Mouse (Mus musculus) lung, embryonic 16.5 days (tissue): ENCODE results near the gene Vps26c. TPM values are rescaled to one million over a fixed set of nuclear protein-coding genes. Genes with fewer than 3 reads are reported as not detected.

Source experiments
- ATAC-seq: fragments of 200-750 bp; cut with Nextera tagmentation; 2 replicates; pipeline ENCODE4 v1.8.0; 2017; ENCODE audit warnings: low read depth, mild to moderate bottlenecking, moderate library complexity
- H3K27ac ChIP-seq: fragments of 300-500 bp; sonication (generic); 2 replicates; pipeline ENCODE4 v1.5.1; 2014; ENCODE audit warnings: mild to moderate bottlenecking, control low read depth, low read length
- H3K27me3 ChIP-seq: fragments of 300-500 bp; sonication (generic); 2 replicates; pipeline ENCODE4 v1.6.1; 2014; ENCODE audit warnings: low read depth, low read length, mixed read lengths; ENCODE audit not compliant: control insufficient read depth, insufficient read depth
- H3K36me3 ChIP-seq: fragments of 300-500 bp; sonication (generic); 2 replicates; pipeline ENCODE4 v1.6.1; 2014; ENCODE audit warnings: low read length; ENCODE audit not compliant: control insufficient read depth, insufficient read depth
- H3K4me1 ChIP-seq: fragments of 300-500 bp; sonication (generic); replicated peaks from 2 replicates; pipeline ENCODE4 v1.6.1; 2014; ENCODE audit warnings: low read length, mixed read lengths; ENCODE audit not compliant: control insufficient read depth, insufficient read depth
- H3K4me2 ChIP-seq: fragments of 300-500 bp; sonication (generic); 2 replicates; pipeline ENCODE4 v1.6.1; 2014; ENCODE audit warnings: low read depth, low read length, control low read depth
- H3K4me3 ChIP-seq: fragments of 300-500 bp; sonication (generic); 2 replicates; pipeline ENCODE4 v1.5.1; 2014; ENCODE audit warnings: mild to moderate bottlenecking, low read length, control low read depth
- H3K9ac ChIP-seq: fragments of 300-500 bp; sonication (generic); 2 replicates; pipeline ENCODE4 v1.6.1; 2014; ENCODE audit warnings: low read length, control low read depth
- H3K9me3 ChIP-seq: fragments of 300-500 bp; sonication (generic); 2 replicates; pipeline ENCODE4 v1.6.1; 2016; ENCODE audit warnings: low read length; ENCODE audit not compliant: control insufficient read depth
- WGBS: fragments of 180-500 bp; shearing (Covaris S2); extraction: QIAGEN DNeasy Blood & Tissue Kit; methylation state at CpG from one replicate; pipeline ENCODE4 v1.1.7; 2014; 5-methylcytosine and 5-hydroxymethylcytosine counted together
- polyA plus RNA-seq: library from polyadenylated mRNA; unstranded; fragments of >200 nt; fragmentation: Nextera tagmentation; extraction: Ambion mirVana; gene quantifications from 2 replicates; pipeline ENCODE4 v1.2.1, GENCODE M21; 2015

Vps26c gene
- polyA plus RNA-seq = 57.8 and 68.0 TPM in 2 replicates

- H3K36me3 ChIP-seq = no peaks in the 10 kb centered on the region
- H3K27me3 ChIP-seq = no peaks in the 10 kb centered on the region
- ATAC-seq = peak; percentile 93
- H3K4me2 ChIP-seq = peak within 1 kb of the TSS; percentile 76
- peak within 1 kb of the TSS; percentile 91 for H3K9ac ChIP-seq
- WGBS = under 1% methylated on average over 93 of the region's 93 CpGs
- H3K27ac ChIP-seq = peak within 1 kb of the TSS; percentile 98
- H3K4me3 ChIP-seq = peak within 1 kb of the TSS; percentile 89
- H3K4me1 ChIP-seq = peaks cover 24% of the 10 kb centered on the region
- no peaks in the 10 kb centered on the region for H3K9me3 ChIP-seq
Observed at GRCm38 (mm10) chr16:94526344-94527151, at the start of gene Vps26c. Gene Vps26c, minus strand, starts transcription at chr16:94526830.

GRCm38 (mm10) chr16:94575757-94576156 lies 49.1 kb upstream of the Vps26c start:
- no peak overlapping the region for H3K4me2 ChIP-seq
- H3K4me1 ChIP-seq = peaks cover 37% of the 10 kb centered on the region
- no peak overlapping the region for H3K4me3 ChIP-seq
- H3K27me3 ChIP-seq = no peaks in the 10 kb centered on the region
- no peak for ATAC-seq
- WGBS = 45% methylated on average over 5 of the region's 5 CpGs
- no peaks in the 10 kb centered on the region for H3K36me3 ChIP-seq
- no peak overlapping the region for H3K27ac ChIP-seq
- H3K9ac ChIP-seq = no peak overlapping the region
- H3K9me3 ChIP-seq = no peaks in the 10 kb centered on the region

- H3K27ac ChIP-seq = no peak overlapping the region
- no peak overlapping the region for H3K4me3 ChIP-seq
- ATAC-seq = no peak
- H3K4me2 ChIP-seq = no peak overlapping the region
- no peaks in the 10 kb centered on the region for H3K36me3 ChIP-seq
- no peaks in the 10 kb centered on the region for H3K27me3 ChIP-seq
- no peak overlapping the region for H3K9ac ChIP-seq
- H3K4me1 ChIP-seq = peaks cover 32% of the 10 kb centered on the region
- no peaks in the 10 kb centered on the region for H3K9me3 ChIP-seq
Observed at GRCm38 (mm10) chr16:94574718-94575094, 48.1 kb upstream of the Vps26c start.

GRCm38 (mm10) chr16:94574025-94574717 lies 47.5 kb upstream of the Vps26c start:
- Histone ChIP-seq H3K9me3 (no peaks in the 10 kb centered on the region), H3K27ac (no peak overlapping the region), H3K9ac (no peak overlapping the region), H3K4me3 (no peak overlapping the region), H3K4me2 (no peak overlapping the region), H3K27me3 (no peaks in the 10 kb centered on the region), H3K4me1 (peaks cover 30% of the 10 kb centered on the region), H3K36me3 (no peaks in the 10 kb centered on the region)
- 66% methylated on average over 3 of the region's 3 CpGs for WGBS
- no peak for ATAC-seq

GRCm38 (mm10) chr16:94572422-94572821 lies 45.8 kb upstream of the Vps26c start:
- WGBS = 19% methylated on average over 2 of the region's 2 CpGs
- H3K27ac ChIP-seq = no peak overlapping the region
- H3K4me3 ChIP-seq = peak overlapping the region; percentile 20
- no peak for ATAC-seq
- H3K9ac ChIP-seq = peak overlapping the region; percentile 17
- H3K4me1 ChIP-seq = peaks cover 34% of the 10 kb centered on the region
- no peaks in the 10 kb centered on the region for H3K27me3 ChIP-seq
- H3K9me3 ChIP-seq = no peaks in the 10 kb centered on the region
- no peaks in the 10 kb centered on the region for H3K36me3 ChIP-seq
- H3K4me2 ChIP-seq = peak overlapping the region; percentile 41

- H3K9ac ChIP-seq = peak overlapping the region; percentile 99
- 17% methylated on average over 10 of the region's 10 CpGs for WGBS
- H3K27me3 ChIP-seq = no peaks in the 10 kb centered on the region
- peaks cover 34% of the 10 kb centered on the region for H3K4me1 ChIP-seq
- H3K36me3 ChIP-seq = no peaks in the 10 kb centered on the region
- no peak for ATAC-seq
- no peaks in the 10 kb centered on the region for H3K9me3 ChIP-seq
- peak overlapping the region; percentile 65 for H3K4me2 ChIP-seq
- H3K27ac ChIP-seq = peak overlapping the region; percentile 100
- peak overlapping the region; percentile 74 for H3K4me3 ChIP-seq
Observed at GRCm38 (mm10) chr16:94571111-94571993, 44.7 kb upstream of the Vps26c start.

GRCm38 (mm10) chr16:94570361-94571041 lies 43.9 kb upstream of the Vps26c start:
- Histone ChIP-seq H3K4me3 (peak overlapping the region; percentile 74), H3K27ac (peak overlapping the region; percentile 100), H3K36me3 (no peaks in the 10 kb centered on the region), H3K9ac (peak overlapping the region; percentile 99), H3K9me3 (no peaks in the 10 kb centered on the region), H3K27me3 (no peaks in the 10 kb centered on the region), H3K4me2 (peak overlapping the region; percentile 65), H3K4me1 (peaks cover 27% of the 10 kb centered on the region)
- 0% methylated on average over 35 of the region's 88 CpGs for WGBS
- peak; percentile 13 for ATAC-seq

GRCm38 (mm10) chr16:94569229-94570176 lies 42.9 kb upstream of the Vps26c start, which contains the start of gene Dyrk1a:
Gene Dyrk1a, plus strand, starts transcription at chr16:94570010.
- peak; percentile 96 for ATAC-seq
- peak within 1 kb of the TSS; percentile 66 for H3K4me2 ChIP-seq
- H3K4me1 ChIP-seq = peaks cover 23% of the 10 kb centered on the region
- H3K9ac ChIP-seq = peak within 1 kb of the TSS; percentile 99
- H3K36me3 ChIP-seq = no peaks in the 10 kb centered on the region
- H3K9me3 ChIP-seq = no peaks in the 10 kb centered on the region
- under 1% methylated on average over 84 of the region's 133 CpGs for WGBS
- H3K4me3 ChIP-seq = peak within 1 kb of the TSS; percentile 74
- peak within 1 kb of the TSS; percentile 100 for H3K27ac ChIP-seq
- no peaks in the 10 kb centered on the region for H3K27me3 ChIP-seq
